Mouse (Mus musculus): Measurements from ENCODE around the gene Rab11fip2. TPM values are rescaled to one million over a fixed set of nuclear protein-coding genes. Genes with fewer than 3 reads are reported as not detected.

The Rab11fip2 gene
- total and polyA plus RNA-seq, 3 experiments, result 4.2 to 114 (median 4.9) TPM

DNA sequence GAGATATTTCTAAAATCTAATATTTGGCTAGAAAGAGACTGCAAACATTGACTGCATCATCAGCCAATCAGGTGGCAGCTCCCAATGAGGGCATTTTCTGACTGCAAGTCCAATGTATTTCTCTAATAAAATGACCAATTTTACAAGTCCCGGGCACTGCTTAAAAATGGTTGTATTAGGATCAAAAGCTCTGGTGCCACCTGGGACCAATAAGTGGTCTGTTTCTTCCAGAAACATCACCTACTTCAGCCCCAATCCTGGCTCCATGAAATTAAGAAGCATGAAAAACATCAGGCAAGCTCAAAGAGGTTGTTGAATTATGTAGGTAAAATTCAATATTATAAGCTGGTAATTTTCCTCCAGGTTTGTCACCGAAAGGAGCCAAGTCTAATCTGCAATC is 66.2 kb downstream of the Rab11fip2 start:
- H3K36me3 ChIP-seq (ENCODE audit: control insufficient read depth in 1 of 2, insufficient read depth in 2 of 2, low read length in 2 of 2), result no peaks in the 10 kb centered on the region
- H3K9ac ChIP-seq (ENCODE audit: control insufficient read depth, low read depth, low read length, poor library complexity, severe bottlenecking), result no peak overlapping the region
- H3K27me3 ChIP-seq (ENCODE audit: control insufficient read depth in 1 of 2, insufficient read depth in 2 of 2, low read length in 2 of 2), result peaks cover 0 to 2% of the 10 kb centered on the region in 2 experiments; a peak in 1 of 4 replicates
- no peaks in the 10 kb centered on the region for H3K4me1 ChIP-seq (ENCODE audit: control insufficient read depth in 1 of 2, insufficient read depth in 2 of 2, low read length in 2 of 2)
- no peak overlapping the region for H3K4me3 ChIP-seq (ENCODE audit: control insufficient read depth in 1 of 2, insufficient read depth in 1 of 2, low read depth in 2 of 2, low read length in 2 of 2)
- H3K27ac ChIP-seq (ENCODE audit: control insufficient read depth, low read depth, low read length), result no peak overlapping the region
- TF ChIP-seq POLR2AphosphoS5 (IDR thresholded peaks at IDR 0.05; ENCODE audit: borderline replicate concordance, low read depth, low read length) (no peak), SMC3 (IDR thresholded peaks at IDR 0.05; ENCODE audit: low read depth, low read length) (no peak), MYB (IDR thresholded peaks at IDR 0.05; ENCODE audit: low read depth, low read length) (no peak), BHLHE40 (IDR thresholded peaks at IDR 0.05; ENCODE audit: borderline replicate concordance, low read depth, low read length) (no peak), POLR2AphosphoS2 (IDR thresholded peaks at IDR 0.05; ENCODE audit: low read length) (no peak), JUND (IDR thresholded peaks at IDR 0.05; ENCODE audit: low read depth, low read length) (no peak), KAT2A (conservative IDR thresholded peaks at IDR 0.05; ENCODE audit: low read depth, low read length) (no peak), CHD1 (IDR thresholded peaks at IDR 0.05; ENCODE audit: low read depth, low read length) (no peak), MEF2A (IDR thresholded peaks at IDR 0.05; ENCODE audit: extremely low read depth, insufficient replicate concordance, low read depth, low read length, poor library complexity, severe bottlenecking) (no peak), UBTF (IDR thresholded peaks at IDR 0.05; ENCODE audit: borderline replicate concordance, insufficient read depth, low read depth, low read length) (no peak), MAZ (IDR thresholded peaks at IDR 0.05; ENCODE audit: low read depth, low read length) (no peak), TCF12 (IDR thresholded peaks at IDR 0.05; ENCODE audit: low read depth, low read length) (no peak), MYC (IDR thresholded peaks at IDR 0.05; ENCODE audit: low read depth, low read length) (no peak), NELFE (IDR thresholded peaks at IDR 0.05; ENCODE audit: low read depth, low read length) (no peak)
- DNase-seq (ENCODE audit: low read depth, low spot score), result no peak
- no peaks in the 10 kb centered on the region for H3K9me3 ChIP-seq (replicated peaks; ENCODE audit: insufficient read depth, low read length)
- no peaks in the 10 kb centered on the region for H3K79me2 ChIP-seq (ENCODE audit: control insufficient read depth, insufficient read depth, low read length, poor library complexity)

GRCm38 (mm10) chr19:59866666-59867065 is 76.8 kb downstream of the Rab11fip2 start:
- no peak overlapping the region for H3K4me3 ChIP-seq (ENCODE audit: control insufficient read depth in 1 of 2, insufficient read depth in 1 of 2, low read depth in 2 of 2, low read length in 2 of 2)
- H3K79me2 ChIP-seq (ENCODE audit: control insufficient read depth, insufficient read depth, low read length, poor library complexity), result no peaks in the 10 kb centered on the region
- H3K9me3 ChIP-seq (replicated peaks; ENCODE audit: insufficient read depth, low read length), result no peaks in the 10 kb centered on the region
- TF ChIP-seq UBTF (IDR thresholded peaks at IDR 0.05; ENCODE audit: borderline replicate concordance, insufficient read depth, low read depth, low read length) (no peak), E2F4 (IDR thresholded peaks at IDR 0.05; ENCODE audit: borderline replicate concordance, low read depth, low read length) (no peak), GABPA (IDR thresholded peaks at IDR 0.05; ENCODE audit: low read depth, low read length) (no peak), SIN3A (IDR thresholded peaks at IDR 0.05; ENCODE audit: low read length) (no peak), MAX (IDR thresholded peaks at IDR 0.05; ENCODE audit: low read length) (no peak), MAFK (IDR thresholded peaks at IDR 0.05; ENCODE audit: borderline replicate concordance, low read depth, low read length) (no peak), RCOR1 (IDR thresholded peaks at IDR 0.05; ENCODE audit: low read depth, low read length) (no peak), ZC3H11A (IDR thresholded peaks at IDR 0.05; ENCODE audit: low read depth, low read length) (no peak), NRF1 (IDR thresholded peaks at IDR 0.05; ENCODE audit: insufficient read depth, low read depth, low read length, poor library complexity, severe bottlenecking) (no peak), TBP (IDR thresholded peaks at IDR 0.05; ENCODE audit: low read depth, low read length) (no peak), POLR2AphosphoS5 (IDR thresholded peaks at IDR 0.05; ENCODE audit: borderline replicate concordance, low read depth, low read length) (no peak), EP300 (IDR thresholded peaks at IDR 0.05; ENCODE audit: low read depth in 1 of 2, low read length in 2 of 2) (no peak), KAT2A (conservative IDR thresholded peaks at IDR 0.05; ENCODE audit: low read depth, low read length) (no peak), MYC (IDR thresholded peaks at IDR 0.05; ENCODE audit: low read depth, low read length) (no peak), ZNF384 (IDR thresholded peaks at IDR 0.05; ENCODE audit: low read depth, low read length) (no peak), SMC3 (IDR thresholded peaks at IDR 0.05; ENCODE audit: low read depth, low read length) (no peak), HCFC1 (IDR thresholded peaks at IDR 0.05; ENCODE audit: low read depth, low read length) (no peak), USF1 (IDR thresholded peaks at IDR 0.05; ENCODE audit: low read depth, low read length) (no peak), TCF12 (IDR thresholded peaks at IDR 0.05; ENCODE audit: low read depth, low read length) (no peak), MEF2A (IDR thresholded peaks at IDR 0.05; ENCODE audit: extremely low read depth, insufficient replicate concordance, low read depth, low read length, poor library complexity, severe bottlenecking) (no peak)
- H3K27me3 ChIP-seq (ENCODE audit: control insufficient read depth in 1 of 2, insufficient read depth in 2 of 2, low read length in 2 of 2), result peaks cover 2 to 8% of the 10 kb centered on the region in 2 experiments; a peak in 2 of 4 replicates
- no peak for DNase-seq (ENCODE audit: low read depth, low spot score)
- H3K27ac ChIP-seq (ENCODE audit: control insufficient read depth, low read depth, low read length), result no peak overlapping the region
- H3K9ac ChIP-seq (ENCODE audit: control insufficient read depth, low read depth, low read length, poor library complexity, severe bottlenecking), result no peak overlapping the region
- H3K36me3 ChIP-seq (ENCODE audit: control insufficient read depth in 1 of 2, insufficient read depth in 2 of 2, low read length in 2 of 2), result no peaks in the 10 kb centered on the region
- no peaks in the 10 kb centered on the region for H3K4me1 ChIP-seq (ENCODE audit: control insufficient read depth in 1 of 2, insufficient read depth in 2 of 2, low read length in 2 of 2)

Data from MEL (cell line).